Mouse (Mus musculus) intestine, embryonic 14.5 days (tissue): ENCODE measurements around the gene AI481877. TPM values are rescaled to one million over a fixed set of nuclear protein-coding genes. Genes with fewer than 3 reads are reported as not detected.

Source experiments
- ATAC-seq: fragments of 200-750 bp; cut with Nextera tagmentation; replicated peaks from 2 replicates; pipeline ENCODE4 v1.8.0; 2017; ENCODE audit warnings: low read depth, moderate number of reproducible peaks, moderate TSS enrichment, moderate library complexity; ENCODE audit not compliant: low FRiP score, low TSS enrichment
- DNase-seq: peaks from one replicate; pipeline ENCODE4 v3.0.0-alpha.2; 2018; ENCODE audit warnings: low spot score
- H3K27ac ChIP-seq: fragments of 300-500 bp; sonication (generic); 2 replicates; pipeline ENCODE4 v1.5.1; 2014; ENCODE audit warnings: low read depth, mild to moderate bottlenecking, control low read depth
- H3K27me3 ChIP-seq: fragments of 300-500 bp; sonication (generic); replicated peaks from 2 replicates; pipeline ENCODE4 v1.6.1; 2014; ENCODE audit warnings: low read length, control low read depth; ENCODE audit not compliant: control insufficient read depth, insufficient read depth
- H3K36me3 ChIP-seq: fragments of 300-500 bp; sonication (generic); 2 replicates; pipeline ENCODE4 v1.6.1; 2014; ENCODE audit warnings: low read length, control low read depth; ENCODE audit not compliant: control insufficient read depth, insufficient read depth
- H3K4me1 ChIP-seq: fragments of 300-500 bp; sonication (generic); replicated peaks from 2 replicates; pipeline ENCODE4 v1.6.1; 2014; ENCODE audit warnings: low read length, control low read depth, mixed read lengths; ENCODE audit not compliant: control insufficient read depth, insufficient read depth
- H3K4me2 ChIP-seq: fragments of 300-500 bp; sonication (generic); 2 replicates; pipeline ENCODE4 v1.6.1; 2014; ENCODE audit warnings: low read length
- H3K4me3 ChIP-seq: fragments of 300-500 bp; sonication (generic); 2 replicates; pipeline ENCODE4 v1.5.1; 2014; ENCODE audit warnings: low read depth, low read length, control low read depth, mixed read lengths
- H3K9ac ChIP-seq: fragments of 300-500 bp; sonication (generic); 2 replicates; pipeline ENCODE4 v1.6.1; 2014; ENCODE audit warnings: mild to moderate bottlenecking, low read length
- H3K9me3 ChIP-seq: fragments of 300-500 bp; sonication (generic); 2 replicates; pipeline ENCODE4 v1.6.1; 2016; ENCODE audit warnings: low read length, control low read depth; ENCODE audit not compliant: control insufficient read depth
- WGBS: fragments of 180-500 bp; shearing (Covaris S2); extraction: QIAGEN DNeasy Blood & Tissue Kit; methylation state at CpG from one replicate; pipeline ENCODE4 v1.1.7; 2014; 5-methylcytosine and 5-hydroxymethylcytosine counted together
- polyA plus RNA-seq: library from polyadenylated mRNA; unstranded; fragments of >200 nt; fragmentation: Nextera tagmentation; extraction: Ambion mirVana; gene quantifications from 2 replicates; pipeline ENCODE4 v1.2.1, GENCODE M21; 2014

The AI481877 gene
- polyA plus RNA-seq, 1 experiment from 2014 or later, result not detected

GRCm38 (mm10) chr4:59034918-59035785, 103.6 kb downstream of the AI481877 start, which contains the start of gene Gng10:
Gng10 (plus strand) TSS chr4:59035088.
- peak within 1 kb of the TSS; percentile 51 for H3K4me2 ChIP-seq
- ATAC-seq (peak; percentile 83), DNase-seq (peak; percentile 85)
- WGBS, result 13% methylated on average over 76 of the region's 76 CpGs
- H3K36me3 ChIP-seq, result 0 out of 2 replicates have a peak, but pooled peaks cover 5% of the 10 kb centered on the region
- H3K9me3 ChIP-seq, result peaks cover 2% of the 10 kb centered on the region; the same call in 1 of the 2 replicates
- peak within 1 kb of the TSS; percentile 81 for H3K9ac ChIP-seq
- no peaks in the 10 kb centered on the region for H3K4me1 ChIP-seq
- peak within 1 kb of the TSS; percentile 75 for H3K4me3 ChIP-seq
- H3K27ac ChIP-seq, result peak within 1 kb of the TSS; percentile 51; the same call in 1 of the 2 replicates
- H3K27me3 ChIP-seq, result no peaks in the 10 kb centered on the region

DNA sequence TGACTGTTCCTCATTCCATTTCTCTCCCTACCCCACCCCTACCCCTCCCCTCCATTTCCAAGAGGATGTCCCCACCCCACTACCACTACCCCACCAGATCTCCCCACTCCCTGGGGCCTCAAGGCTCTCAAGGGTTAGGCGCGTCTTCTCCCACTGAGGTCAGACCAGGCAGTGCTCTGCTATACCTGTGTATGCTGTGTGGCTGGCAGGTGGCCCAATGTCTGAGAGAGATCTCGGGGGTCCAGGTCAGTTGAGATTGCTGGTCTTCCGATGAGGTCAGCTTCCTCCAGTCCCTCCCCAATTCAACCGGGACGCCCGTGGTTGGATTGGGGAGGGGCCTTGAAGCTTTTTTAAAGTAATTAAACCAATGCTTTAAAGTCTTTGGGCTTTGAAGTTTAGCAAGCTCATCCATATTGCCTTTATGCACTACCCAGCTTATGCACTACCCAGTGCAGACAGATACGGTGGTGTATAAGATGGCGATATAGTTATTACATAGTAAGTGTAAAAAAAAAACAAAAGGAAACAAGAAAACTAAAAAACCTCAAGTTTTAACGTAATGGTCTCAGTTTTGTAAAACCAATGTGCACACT, 104.4 kb downstream of the AI481877 start:
- Histone ChIP-seq H3K9me3 (peaks cover 2% of the 10 kb centered on the region; the same call in 1 of the 2 replicates), H3K9ac (peak overlapping the region; percentile 81; the same call in 1 of the 2 replicates), H3K36me3 (no peaks in the 10 kb centered on the region), H3K4me1 (no peaks in the 10 kb centered on the region), H3K4me2 (peak overlapping the region; percentile 51), H3K4me3 (peak overlapping the region; percentile 75), H3K27ac (no peak overlapping the region), H3K27me3 (no peaks in the 10 kb centered on the region)
- 82% methylated on average over 10 of the region's 10 CpGs for WGBS
- DNase-seq (no peak), ATAC-seq (0 out of 2 replicates have a peak, but pooled peaks have one; percentile 6)

GRCm38 (mm10) chr4:59016922-59017321, 121.9 kb downstream of the AI481877 start:
- WGBS, result 72% methylated on average over 2 of the region's 2 CpGs
- no peak overlapping the region for H3K9ac ChIP-seq
- DNase-seq (no peak), ATAC-seq (no peak)
- no peaks in the 10 kb centered on the region for H3K9me3 ChIP-seq
- H3K27me3 ChIP-seq, result no peaks in the 10 kb centered on the region
- peaks cover 45% of the 10 kb centered on the region for H3K36me3 ChIP-seq
- H3K27ac ChIP-seq, result no peak overlapping the region
- no peak overlapping the region for H3K4me3 ChIP-seq
- H3K4me1 ChIP-seq, result no peaks in the 10 kb centered on the region
- H3K4me2 ChIP-seq, result no peak overlapping the region

DNA sequence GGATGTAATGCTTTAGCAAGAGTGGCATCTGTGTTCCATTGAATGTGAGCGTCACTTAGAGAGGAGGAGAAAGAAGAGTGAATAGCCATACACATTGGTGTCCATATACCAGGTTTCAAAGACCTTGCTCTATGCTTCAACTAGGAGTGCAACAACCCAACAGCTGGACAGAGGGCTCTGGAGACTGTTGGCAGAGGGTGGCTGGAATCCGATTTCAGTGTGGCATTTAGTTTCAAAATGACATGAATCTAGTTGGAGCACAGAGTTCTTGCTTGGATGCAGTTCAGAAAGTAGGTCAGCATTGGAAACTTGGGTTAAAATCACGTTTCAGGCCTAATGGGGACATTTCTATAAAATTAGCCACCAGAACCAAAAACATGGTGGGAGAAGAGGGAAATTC, 123.6 kb downstream of the AI481877 start:
- DNase-seq (no peak), ATAC-seq (no peak)
- 90% methylated on average over 3 of the region's 3 CpGs for WGBS

GRCm38 (mm10) chr4:59011446-59011845, 127.3 kb downstream of the AI481877 start:
- Histone ChIP-seq H3K4me1 (no peaks in the 10 kb centered on the region), H3K4me3 (no peak overlapping the region), H3K9ac (no peak overlapping the region), H3K27ac (no peak overlapping the region), H3K9me3 (no peaks in the 10 kb centered on the region), H3K27me3 (no peaks in the 10 kb centered on the region), H3K36me3 (0 out of 2 replicates have a peak, but pooled peaks cover 8% of the 10 kb centered on the region), H3K4me2 (no peak overlapping the region)
- DNase-seq (peak; percentile 42), ATAC-seq (no peak)
- WGBS, result 75% methylated on average over 3 of the region's 3 CpGs

More for the DNA sequence above, 123.6 kb downstream of the AI481877 start:
- Histone ChIP-seq H3K27ac (no peak overlapping the region), H3K4me1 (no peaks in the 10 kb centered on the region), H3K27me3 (no peaks in the 10 kb centered on the region), H3K9ac (no peak overlapping the region), H3K36me3 (peaks cover 33% of the 10 kb centered on the region), H3K4me2 (no peak overlapping the region), H3K4me3 (no peak overlapping the region), H3K9me3 (no peaks in the 10 kb centered on the region)

GRCm38 (mm10) chr4:59009696-59010095, 129.1 kb downstream of the AI481877 start:
- H3K4me1 ChIP-seq, result peaks cover 9% of the 10 kb centered on the region
- no peak overlapping the region for H3K9ac ChIP-seq
- peak; percentile 28 for DNase-seq
- no peak overlapping the region for H3K4me2 ChIP-seq
- no peaks in the 10 kb centered on the region for H3K9me3 ChIP-seq
- H3K4me3 ChIP-seq, result no peak overlapping the region
- ATAC-seq, result no peak
- H3K36me3 ChIP-seq, result 0 out of 2 replicates have a peak, but pooled peaks cover under 1% of the 10 kb centered on the region
- H3K27me3 ChIP-seq, result no peaks in the 10 kb centered on the region
- H3K27ac ChIP-seq, result no peak overlapping the region
- WGBS, result 83% methylated on average over 4 of the region's 4 CpGs

DNA sequence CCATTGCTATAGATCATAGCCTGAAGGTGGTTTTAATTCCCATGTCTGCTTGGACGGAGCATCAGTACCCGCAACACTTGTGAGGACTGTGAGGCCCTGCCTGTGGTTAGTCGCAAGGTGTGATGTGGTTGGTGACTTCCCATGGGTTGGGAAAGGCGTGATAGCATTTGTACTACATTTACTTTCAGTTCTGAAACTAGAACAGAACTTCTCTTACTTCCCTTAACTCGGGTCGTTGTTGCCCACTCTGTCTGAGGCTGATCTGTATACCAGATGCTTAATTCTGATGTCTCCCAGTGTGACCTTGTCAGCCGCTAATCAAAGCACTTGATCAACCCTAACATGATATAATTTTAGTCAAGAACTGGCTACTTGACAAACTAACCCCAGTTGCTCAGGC, 129.6 kb downstream of the AI481877 start:
- Histone ChIP-seq H3K4me1 (peaks cover 11% of the 10 kb centered on the region), H3K27ac (no peak overlapping the region), H3K4me2 (no peak overlapping the region), H3K4me3 (no peak overlapping the region), H3K27me3 (no peaks in the 10 kb centered on the region), H3K9me3 (no peaks in the 10 kb centered on the region), H3K36me3 (no peaks in the 10 kb centered on the region), H3K9ac (no peak overlapping the region)
- 94% methylated on average over 7 of the region's 7 CpGs for WGBS
- DNase-seq (no peak), ATAC-seq (no peak)

DNA sequence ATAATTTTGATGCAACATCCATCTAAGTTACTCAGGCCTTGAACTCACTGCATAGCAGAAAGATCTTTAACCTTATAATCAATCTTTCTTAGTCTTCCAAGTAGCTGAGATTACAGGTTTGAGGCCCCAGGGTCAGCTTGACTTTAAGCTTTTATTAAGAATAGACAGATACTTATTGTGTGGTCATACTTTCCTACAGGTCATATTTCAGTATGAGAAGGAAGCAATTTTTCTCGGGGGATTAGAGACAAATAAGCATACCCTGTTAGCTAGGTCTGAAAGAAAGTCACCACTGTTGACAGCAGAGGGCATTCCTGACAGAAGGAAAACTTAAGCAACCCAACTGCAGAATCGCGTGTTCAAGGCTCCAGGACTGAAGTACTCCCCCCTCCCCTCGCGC, 130.8 kb downstream of the AI481877 start:
- DNase-seq, result peak; percentile 41
- WGBS, result 77% methylated on average over 5 of the region's 5 CpGs
- H3K27ac ChIP-seq, result no peak overlapping the region

More for the DNA sequence above, 130.8 kb downstream of the AI481877 start:
- Histone ChIP-seq H3K4me2 (no peak overlapping the region), H3K9ac (no peak overlapping the region), H3K27me3 (no peaks in the 10 kb centered on the region), H3K4me1 (peaks cover 11% of the 10 kb centered on the region), H3K9me3 (no peaks in the 10 kb centered on the region), H3K4me3 (no peak overlapping the region), H3K36me3 (no peaks in the 10 kb centered on the region)
- no peak for ATAC-seq
